Mouse (Mus musculus) gastrocnemius, postnatal 25 days (tissue): ENCODE data around the gene Cpa5. TPM values are rescaled to one million over a fixed set of nuclear protein-coding genes. Genes with fewer than 3 reads are reported as not detected.

ENCODE experiments used
- total RNA-seq, 2 experiments: library from RNA; stranded (reverse); gene quantifications; 1 replicate in 1 of 2; 2 replicates in 1 of 2; pipeline ENCODE4 v1.2.3; 2021

Cpa5 gene
- total RNA-seq, 2 experiments from 2014 or later: not detected

Other genes with a start within 250 kb of the Cpa5 start
- gene Zc3hc1, start 220.0 kb upstream of the Cpa5 start, total RNA-seq: 10 to 100 TPM; 15.2 to 15.8 TPM
- gene Klhdc10, start 209.1 kb upstream of the Cpa5 start, total RNA-seq: 10 to 100 TPM; 44.3 to 46.2 TPM
- gene Tmem209, start 101.2 kb upstream of the Cpa5 start, total RNA-seq: 1 to 10 TPM; 7.4 to 9.1 TPM
- gene Ssmem1, start 101.2 kb upstream of the Cpa5 start, total RNA-seq: under 1 TPM in 1 of 2 experiments, not detected in 1; 0.54 TPM
- gene Cpa2, start 69.4 kb upstream of the Cpa5 start, total RNA-seq: not detected
- gene Cpa4, start 42.6 kb upstream of the Cpa5 start, total RNA-seq: not detected
- not detected for gene Cpa1, start 28.2 kb downstream of the Cpa5 start, total RNA-seq
- 1 to 10 TPM; 1.4 to 2.1 TPM for gene Cep41, start 82.7 kb downstream of the Cpa5 start, total RNA-seq
- 10 to 100 TPM; 10.5 to 19.9 TPM for gene Mest, start 112.5 kb downstream of the Cpa5 start, total RNA-seq